Mouse (Mus musculus): ENCODE data around the gene 2610028H24Rik.

DNA sequence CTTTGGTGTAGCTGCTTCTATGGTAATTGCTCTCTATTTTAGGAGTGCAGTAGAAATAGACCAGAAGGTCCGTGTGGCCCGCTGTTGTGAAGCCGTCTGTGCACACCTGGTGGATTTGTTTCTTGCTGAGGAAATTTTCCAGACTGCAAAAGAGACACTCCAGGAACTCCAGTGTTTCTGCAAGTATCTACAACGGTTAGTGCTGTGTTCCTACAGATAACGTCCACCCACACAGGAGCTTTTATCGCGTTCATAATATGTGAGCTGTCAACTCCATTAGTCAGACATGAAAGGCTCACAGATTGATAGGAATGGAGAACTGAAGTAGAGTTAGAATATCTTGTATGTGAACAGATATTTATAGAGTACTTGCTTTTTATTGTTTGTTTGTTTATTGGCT lies 47.5 kb downstream of the 2610028H24Rik start:
- TF ChIP-seq CTCF (IDR thresholded peaks at IDR 0.05; ENCODE audit: low read depth, low read length) (no peak), POLR2A (IDR thresholded peaks at IDR 0.05; ENCODE audit: borderline replicate concordance, low read depth, low read length) (no peak)
